In the genomic region with DNA sequence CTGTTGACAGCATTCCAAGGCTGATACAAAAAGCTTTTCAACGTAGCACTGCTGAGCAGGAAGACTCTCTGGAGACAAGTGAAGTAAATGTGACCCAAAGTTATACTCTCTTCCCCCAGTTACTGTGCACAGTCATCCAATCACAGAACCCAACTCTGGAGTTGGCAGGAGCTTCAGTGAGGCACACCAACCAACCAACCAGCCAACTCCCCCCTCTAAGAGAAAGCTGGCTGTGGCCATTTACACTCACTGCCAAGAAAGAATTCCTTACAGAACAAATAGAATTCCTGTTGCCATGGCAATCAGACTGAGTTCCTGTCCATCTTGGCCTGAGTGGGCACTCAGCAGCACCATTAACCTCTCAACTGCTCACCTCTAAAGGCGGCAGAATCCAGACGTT, we compare ENCODE assay signal across 9 mouse cellular contexts. TPM values are rescaled to one million over a fixed set of nuclear protein-coding genes. Genes with fewer than 3 reads are reported as not detected.
A peak's percentile ranks its signal among the peaks of the same experiment; 100 is the strongest.
DNase-seq lines count a peak whose midpoint lies in the region; ATAC-seq and TF ChIP-seq lines count a peak whose summit lies in the region.
"Had no signal": no experiment of that assay in that cellular context is flagged by ENCODE, and none has a peak within 500 bp of the region (broad histone marks: within the 10 kb centered on the region; RNA-seq: fewer than 3 reads in every experiment).

No protein-coding gene starts in this region.

- 51% methylated on average over 3 of the region's 3 CpGs for WGBS in kidney, embryonic 14.5 days
- WGBS in lung, embryonic 16.5 days: 13% methylated on average over 3 of the region's 3 CpGs
- 63% methylated on average over 3 of the region's 3 CpGs for WGBS in liver, embryonic 12.5 days (ENCODE audit: insufficient replicate concordance)

- H3K4me3 ChIP-seq in kidney, embryonic 14.5 days (ENCODE audit: low read length): no peak overlapping the region
- H3K4me3 ChIP-seq in embryonic fibroblast, embryonic 13.5 days (ENCODE audit: insufficient read depth, low read length): no peak overlapping the region
- no peak overlapping the region for H3K4me3 ChIP-seq in lung, embryonic 16.5 days (ENCODE audit: low read length)
- H3K4me3 ChIP-seq in liver, embryonic 12.5 days: no peak overlapping the region
- H3K4me3 ChIP-seq: midbrain, embryonic 12.5 days had no signal

- ATAC-seq in kidney, embryonic 14.5 days (ENCODE audit: low FRiP score, low TSS enrichment): no peak
- peak; percentile 94 for ATAC-seq in lung, embryonic 16.5 days (ENCODE audit: low read depth)
- ATAC-seq in inflammation-experienced regulatory T-cells, adult 6 months: no peak
- ATAC-seq in liver, embryonic 12.5 days: no peak

- no peak overlapping the region for H3K27ac ChIP-seq in kidney, embryonic 14.5 days (ENCODE audit: low read depth, low read length)
- H3K27ac ChIP-seq in embryonic fibroblast, embryonic 13.5 days (ENCODE audit: insufficient read depth, low read length): peak overlapping the region; percentile 58
- H3K27ac ChIP-seq in lung, embryonic 16.5 days (ENCODE audit: low read length): peak overlapping the region; percentile 91
- no peak overlapping the region for H3K27ac ChIP-seq in liver, embryonic 12.5 days
- H3K27ac ChIP-seq: midbrain, embryonic 12.5 days had no signal

- TF ChIP-seq CTCF in embryonic fibroblast, embryonic 13.5 days (IDR thresholded peaks at IDR 0.05; ENCODE audit: borderline replicate concordance, insufficient read depth, low read length): no peak

- peak; percentile 47 for DNase-seq in kidney, adult 11 months
- DNase-seq in adrenal gland, postnatal 14 days: peak; percentile 74
- peak; percentile 64 for DNase-seq in heart, postnatal 4 days

- H3K9me3 ChIP-seq in kidney, embryonic 14.5 days (ENCODE audit: control insufficient read depth, low read length): no peaks in the 10 kb centered on the region
- no peaks in the 10 kb centered on the region for H3K9me3 ChIP-seq in lung, embryonic 16.5 days (ENCODE audit: control insufficient read depth, low read length)
- no peaks in the 10 kb centered on the region for H3K9me3 ChIP-seq in liver, embryonic 12.5 days (replicated peaks)
- H3K9me3 ChIP-seq: midbrain, embryonic 12.5 days had no signal

- no peak overlapping the region for H3K9ac ChIP-seq in kidney, embryonic 14.5 days (ENCODE audit: low read depth, low read length)
- no peak overlapping the region for H3K9ac ChIP-seq in lung, embryonic 16.5 days (ENCODE audit: low read length)
- no peak overlapping the region for H3K9ac ChIP-seq in liver, embryonic 12.5 days
- H3K9ac ChIP-seq: midbrain, embryonic 12.5 days had no signal

- no peaks in the 10 kb centered on the region; the same call in 1 of the 2 replicates for H3K36me3 ChIP-seq in kidney, embryonic 14.5 days (ENCODE audit: control insufficient read depth, insufficient read depth, low read length)
- H3K36me3 ChIP-seq in lung, embryonic 16.5 days (ENCODE audit: control insufficient read depth, insufficient read depth, low read length): no peaks in the 10 kb centered on the region
- H3K36me3 ChIP-seq in liver, embryonic 12.5 days: no peaks in the 10 kb centered on the region
- H3K36me3 ChIP-seq: midbrain, embryonic 12.5 days had no signal

- no peaks in the 10 kb centered on the region for H3K27me3 ChIP-seq in kidney, embryonic 14.5 days (ENCODE audit: control insufficient read depth, insufficient read depth, low read length)
- no peaks in the 10 kb centered on the region for H3K27me3 ChIP-seq in lung, embryonic 16.5 days (ENCODE audit: control insufficient read depth, insufficient read depth, low read depth, low read length)
- no peaks in the 10 kb centered on the region for H3K27me3 ChIP-seq in liver, embryonic 12.5 days (replicated peaks)
- H3K27me3 ChIP-seq: midbrain, embryonic 12.5 days had no signal

- no peak overlapping the region for H3K4me2 ChIP-seq in kidney, embryonic 14.5 days (replicated peaks; ENCODE audit: low read depth, low read length)
- H3K4me2 ChIP-seq in lung, embryonic 16.5 days (ENCODE audit: low read depth, low read length): peak overlapping the region; percentile 35
- H3K4me2 ChIP-seq in liver, embryonic 12.5 days: no peak overlapping the region
- H3K4me2 ChIP-seq: midbrain, embryonic 12.5 days had no signal

- TF ChIP-seq POLR2A in embryonic fibroblast, embryonic 13.5 days (IDR thresholded peaks at IDR 0.05; ENCODE audit: low read depth, low read length): no peak

- 0 out of 2 replicates have a peak, but pooled peaks cover 4% of the 10 kb centered on the region for H3K4me1 ChIP-seq in kidney, embryonic 14.5 days (ENCODE audit: control insufficient read depth, insufficient read depth, low read length)
- H3K4me1 ChIP-seq in embryonic fibroblast, embryonic 13.5 days (ENCODE audit: control insufficient read depth, insufficient read depth, low read length): peaks cover 25% of the 10 kb centered on the region
- peaks cover 67% of the 10 kb centered on the region for H3K4me1 ChIP-seq in lung, embryonic 16.5 days (replicated peaks; ENCODE audit: control insufficient read depth, insufficient read depth, low read length)
- peaks cover 8% of the 10 kb centered on the region; the same call in 1 of the 2 replicates for H3K4me1 ChIP-seq in liver, embryonic 12.5 days

RNA-seq across cellular contexts. Expression of a gene that starts 24.4 kb away (rescaled TPM):
- 103 and 129 TPM in 2 replicates for polyA plus RNA-seq in kidney, embryonic 14.5 days (2014; fragmentation: Nextera tagmentation; extraction: Ambion mirVana)
- 336 and 367 TPM in 2 replicates for total RNA-seq in adrenal gland, postnatal 14 days (2021)
- 268 and 314 TPM in 2 replicates for polyA plus RNA-seq in embryonic fibroblast, embryonic 13.5 days (2011; ENCODE audit: insufficient read length, low read depth, missing spikeins)
- 100 to 1,000 TPM; 571 to 581 TPM for total RNA-seq in heart, postnatal 4 days (2021)
- polyA plus RNA-seq in lung, embryonic 16.5 days (2015; fragmentation: Nextera tagmentation; extraction: Ambion mirVana): 169 and 187 TPM in 2 replicates
- polyA plus RNA-seq in inflammation-experienced regulatory T-cells, adult 6 months (2017; shearing (Covaris generic)): 100 to 1,000 TPM in 1 of 3 experiments, 10 to 100 TPM in 2; 72.4 to 101 (median 89.7) TPM
- 24.2 and 24.4 TPM in 2 replicates for polyA plus RNA-seq in liver, embryonic 12.5 days (2016; fragmentation: Nextera tagmentation; extraction: Ambion mirVana)

Comparison
In these comparisons a context has a peak if more than half of its experiments do, and no peak if none do; other contexts are left out.
1. H3K27ac ChIP-seq: peak in embryonic fibroblast, embryonic 13.5 days (single experiment) and lung, embryonic 16.5 days (single experiment); none in kidney, embryonic 14.5 days (single experiment) and liver, embryonic 12.5 days (single experiment).
2. Peak in every context shown above with its lines, with median percentiles within 50 percentile points of each other: DNase-seq.